Mouse (Mus musculus) kidney, postnatal 10 days (tissue): ENCODE data around the gene Prss46.

Experiments used
- DNase-seq: peaks from one replicate; pipeline ENCODE4 v3.0.0; 2021; ENCODE audit warnings: mixed read lengths

The Prss46 gene

GRCm38 (mm10) chr9:110901204-110901603, 56.9 kb downstream of the Prss46 start:
- no peak for DNase-seq

- no peak for DNase-seq
Observed at GRCm38 (mm10) chr9:110902271-110902670, 58.0 kb downstream of the Prss46 start.
